Mouse (Mus musculus) MEL (cell line): ENCODE data around the gene 1700001C19Rik.

Experiments used
- CTCF ChIP-seq, 3 experiments: IDR thresholded peaks in 2 of 3; conservative IDR thresholded peaks in 1 of 3; 2 replicates each; pipeline ENCODE4 v1.5.1; 2011 to 2012; ENCODE audit warnings: low read length in 3 of 3, low read depth in 2 of 3, mild to moderate bottlenecking in 2 of 3, improper control_type of control experiment in 1 of 3, inconsistent platforms in 1 of 3, mixed read lengths in 1 of 3, moderate library complexity in 1 of 3; ENCODE audit not compliant: control insufficient read depth in 1 of 3, insufficient read depth in 1 of 3, poor library complexity in 1 of 3, severe bottlenecking in 1 of 3
- MAX ChIP-seq: IDR thresholded peaks from 2 replicates; pipeline ENCODE4 v1.6.1; 2011; ENCODE audit warnings: low read length, improper control_type of control experiment
- POLR2A ChIP-seq, 2 experiments: IDR thresholded peaks; 2 replicates each; pipeline ENCODE4 v1.6.1; 2011 to 2012; ENCODE audit warnings: low read length in 2 of 2, mild to moderate bottlenecking in 2 of 2, control low read depth in 1 of 2, improper control_type of control experiment in 1 of 2, low read depth in 1 of 2, moderate library complexity in 1 of 2; ENCODE audit not compliant: control insufficient read depth in 1 of 2, insufficient read depth in 1 of 2, poor library complexity in 1 of 2
- USF1 ChIP-seq: IDR thresholded peaks from 2 replicates; pipeline ENCODE4 v1.6.1; 2014; ENCODE audit warnings: low read depth, mild to moderate bottlenecking, inconsistent platforms, low read length, improper control_type of control experiment, moderate library complexity

- TF ChIP-seq POLR2A (IDR thresholded peaks at IDR 0.05; ENCODE audit: control insufficient read depth in 1 of 2, insufficient read depth in 1 of 2, low read depth in 1 of 2, low read length in 2 of 2, poor library complexity in 1 of 2) (peak; percentile 8 to 50; a peak in 2 of 4 replicates), USF1 (no peak), CTCF (IDR thresholded peaks at IDR 0.05 in 2 of 3, conservative IDR thresholded peaks at IDR 0.05 in 1 of 3; ENCODE audit: control insufficient read depth in 1 of 3, insufficient read depth in 1 of 3, low read depth in 2 of 3, low read length in 3 of 3, poor library complexity in 1 of 3, severe bottlenecking in 1 of 3) (no peak), MAX (peak; percentile 6; the same call in 1 of the 2 replicates)
Observed at GRCm38 (mm10) chr17:47369087-47369443, 68.1 kb downstream of the 1700001C19Rik start.
